Mouse (Mus musculus): Measurements from ENCODE around the gene Ripor2. TPM values are rescaled to one million over a fixed set of nuclear protein-coding genes. Genes with fewer than 3 reads are reported as not detected.

Gene Ripor2
- polyA plus RNA-seq, 1 experiment from 2014 or later: 3.5 TPM

GRCm38 (mm10) chr13:24723699-24724394 is 141.9 kb downstream of the Ripor2 start:
- in situ Hi-C loops (cut with MboI; ENCODE audit: low pct_unique_long_range_greater_than_20kb): loop anchor here (25.0 kb wide), 1 partner anchor 188 kb away; no protein-coding TSS in a partner anchor
- no peaks in the 10 kb centered on the region for H3K27me3 ChIP-seq
- ChIA-PET POLR2A (interaction anchor here (1.1 kb wide), 1 partner anchor 14 kb away, joined by 3 read pairs; no protein-coding TSS in a partner anchor), CTCF (interaction anchor here (0.8 to 3.5 kb wide), 4 partner anchors 11 to 51 kb away, joined by 3 to 17 read pairs (median 4); no protein-coding TSS in a partner anchor)
- peak; percentile 98 for DNase-seq (ENCODE audit: low read depth, low spot score)
- ATAC-seq: peak; percentile 85
- TF ChIP-seq CTCF (IDR thresholded peaks at IDR 0.05): no peak

DNA sequence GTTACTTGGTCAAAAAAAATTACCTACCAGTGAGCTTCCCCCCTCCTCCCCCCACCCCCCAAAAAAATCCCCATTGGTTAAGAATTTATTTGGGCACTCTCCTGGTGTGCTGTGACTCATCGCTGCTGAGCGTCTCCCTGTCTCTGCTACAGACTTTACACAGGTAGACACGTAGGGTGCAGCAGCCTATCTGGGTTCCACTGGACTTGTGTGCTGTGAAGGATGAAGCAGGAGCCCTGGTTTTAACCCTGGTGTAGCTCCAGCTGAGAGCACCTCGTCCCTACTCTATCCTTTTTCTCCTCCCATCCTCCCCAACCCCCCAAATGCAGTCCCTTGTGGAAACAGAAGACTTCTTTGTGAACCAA is 142.4 kb downstream of the Ripor2 start:
- ATAC-seq (peak; percentile 57), DNase-seq (ENCODE audit: low read depth, low spot score) (no peak)
- CTCF ChIA-PET: interaction anchor here (0.8 to 3.5 kb wide), 3 partner anchors 11 to 35 kb away, joined by 3 to 17 read pairs (median 3); no protein-coding TSS in a partner anchor
- TF ChIP-seq CTCF (IDR thresholded peaks at IDR 0.05): no peak
- H3K27me3 ChIP-seq: no peaks in the 10 kb centered on the region
- in situ Hi-C loops (cut with MboI; ENCODE audit: low pct_unique_long_range_greater_than_20kb): loop anchor here (25.0 kb wide), 1 partner anchor 188 kb away; no protein-coding TSS in a partner anchor
- POLR2A ChIA-PET: no interaction called here

- DNase-seq (ENCODE audit: low read depth, low spot score) (no peak), ATAC-seq (no peak)
- ChIA-PET CTCF (interaction anchor here (0.7 to 1.6 kb wide), 2 partner anchors 9 to 11 kb away, joined by 3 read pairs; no protein-coding TSS in a partner anchor), POLR2A (no interaction called here)
- in situ Hi-C loops (cut with MboI; ENCODE audit: low pct_unique_long_range_greater_than_20kb): no loop called here
- no peak for TF ChIP-seq CTCF (IDR thresholded peaks at IDR 0.05)
- no peaks in the 10 kb centered on the region for H3K27me3 ChIP-seq
Observed at GRCm38 (mm10) chr13:24729128-24729527, 147.1 kb downstream of the Ripor2 start.

- no peak for DNase-seq (ENCODE audit: low read depth, low spot score)
- ChIA-PET POLR2A (no interaction called here), CTCF (no interaction called here)
- TF ChIP-seq CTCF (IDR thresholded peaks at IDR 0.05): no peak
- no peaks in the 10 kb centered on the region for H3K27me3 ChIP-seq
- in situ Hi-C loops (cut with MboI; ENCODE audit: low pct_unique_long_range_greater_than_20kb): no loop called here
- no peak for ATAC-seq
Observed at GRCm38 (mm10) chr13:24734502-24734901, 152.5 kb downstream of the Ripor2 start.

DNA sequence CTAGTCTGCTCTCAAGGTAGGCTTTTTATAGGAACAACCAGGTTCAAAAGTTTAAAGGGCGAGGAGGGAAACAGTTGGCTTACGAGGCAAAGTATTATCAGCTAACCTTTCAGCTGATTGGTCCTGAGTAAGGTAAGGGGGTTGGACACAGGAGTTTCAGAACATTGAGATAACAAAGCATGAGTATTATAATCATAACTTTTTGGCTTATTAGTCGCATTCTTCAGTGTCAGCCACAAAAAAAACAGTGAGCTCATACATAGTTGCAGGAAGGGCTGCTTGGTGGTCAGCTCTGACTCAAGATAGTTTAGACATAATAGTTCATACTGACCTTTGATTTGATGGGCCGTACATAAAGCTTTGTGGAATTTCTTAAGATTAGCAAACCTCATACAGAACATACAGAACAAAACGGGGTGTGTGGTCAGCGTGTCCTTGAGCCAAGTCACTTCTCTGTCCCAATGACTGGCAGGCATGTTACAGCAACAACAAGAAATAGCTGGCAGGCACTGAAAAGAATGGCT is 153.7 kb downstream of the Ripor2 start:
- in situ Hi-C loops (cut with MboI; ENCODE audit: low pct_unique_long_range_greater_than_20kb): no loop called here
- TF ChIP-seq CTCF (IDR thresholded peaks at IDR 0.05): no peak
- ATAC-seq: peak; percentile 44

GRCm38 (mm10) chr13:24741028-24741427 is 159.0 kb downstream of the Ripor2 start, which contains the start of gene Armh2:
Gene Armh2, plus strand, starts transcription at chr13:24741232.
- no peak for ATAC-seq
- no peaks in the 10 kb centered on the region for H3K27me3 ChIP-seq
- TF ChIP-seq CTCF (IDR thresholded peaks at IDR 0.05): no peak
- CTCF ChIA-PET: interaction anchor here (1.1 to 1.7 kb wide), 4 partner anchors 9 to 16 kb away, joined by 3 to 4 read pairs (median 4); no protein-coding TSS in a partner anchor
- no peak for DNase-seq (ENCODE audit: low read depth, low spot score)
- POLR2A ChIA-PET: no interaction called here
- in situ Hi-C loops (cut with MboI; ENCODE audit: low pct_unique_long_range_greater_than_20kb): no loop called here

More for the DNA sequence above, 153.7 kb downstream of the Ripor2 start:
- ChIA-PET CTCF (interaction anchor here (0.8 to 2.1 kb wide), 6 partner anchors 11 to 57 kb away, joined by 3 to 5 read pairs (median 4); no protein-coding TSS in a partner anchor), POLR2A (interaction anchor here (1.4 kb wide), 1 partner anchor 9 kb away, joined by 4 read pairs; no protein-coding TSS in a partner anchor)
- DNase-seq (ENCODE audit: low read depth, low spot score): peak; percentile 37
- no peaks in the 10 kb centered on the region for H3K27me3 ChIP-seq

GRCm38 (mm10) chr13:24747823-24748222 is 165.8 kb downstream of the Ripor2 start:
- DNase-seq (ENCODE audit: low read depth, low spot score) (no peak), ATAC-seq (no peak)
- in situ Hi-C loops (cut with MboI; ENCODE audit: low pct_unique_long_range_greater_than_20kb): no loop called here
- ChIA-PET CTCF (no interaction called here), POLR2A (no interaction called here)
- no peak for TF ChIP-seq CTCF (IDR thresholded peaks at IDR 0.05)
- H3K27me3 ChIP-seq: no peaks in the 10 kb centered on the region

DNA sequence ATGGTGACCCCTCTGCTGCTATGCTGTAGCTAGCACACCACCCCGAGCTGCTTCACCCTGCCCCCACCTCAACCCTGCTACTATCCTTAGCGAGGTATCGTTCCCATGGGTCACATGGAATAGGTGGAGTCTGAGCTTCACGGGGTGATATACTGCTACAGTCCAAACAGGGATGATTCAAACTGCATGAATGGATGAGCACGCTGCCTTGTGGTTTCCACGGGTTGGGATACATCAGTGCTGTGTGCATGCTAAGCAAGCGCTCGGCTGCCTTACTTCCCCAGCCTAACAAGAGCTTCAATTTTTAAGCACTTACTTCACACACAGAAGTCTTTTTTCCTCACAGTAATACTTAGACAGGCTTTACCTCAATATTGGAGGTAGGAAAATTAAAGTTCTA is 168.8 kb downstream of the Ripor2 start:
- in situ Hi-C loops (cut with MboI; ENCODE audit: low pct_unique_long_range_greater_than_20kb): no loop called here
- H3K27me3 ChIP-seq: no peaks in the 10 kb centered on the region
- ATAC-seq (peak; percentile 60), DNase-seq (ENCODE audit: low read depth, low spot score) (no peak)
- CTCF ChIA-PET: interaction anchor here (0.9 to 1.2 kb wide), 3 partner anchors 10 to 25 kb away, joined by 3 read pairs; partner anchors contain the start of gene Armh2
- POLR2A ChIA-PET: no interaction called here
- no peak for TF ChIP-seq CTCF (IDR thresholded peaks at IDR 0.05)

DNA sequence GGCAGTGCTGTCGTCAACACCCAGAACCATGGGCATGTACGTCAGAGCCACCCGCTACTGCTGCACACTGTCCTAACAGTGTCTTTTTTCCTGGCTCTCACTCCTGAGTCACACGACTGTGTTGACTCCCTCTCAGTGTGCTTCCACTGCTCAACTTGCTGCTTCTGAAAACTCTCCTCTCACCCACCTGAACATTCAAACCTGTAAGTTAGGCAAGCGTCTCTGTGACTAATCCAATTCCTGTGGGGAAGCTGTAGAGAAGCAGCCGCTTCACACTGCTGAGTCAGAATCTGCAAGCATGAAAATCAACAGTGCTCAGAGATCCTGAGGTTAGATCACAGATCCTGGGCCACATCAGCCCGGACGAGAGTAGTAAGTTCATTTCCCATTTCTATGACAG is 169.4 kb downstream of the Ripor2 start:
- CTCF ChIA-PET: interaction anchor here (0.8 to 1.8 kb wide), 4 partner anchors 11 to 24 kb away, joined by 3 to 5 read pairs (median 4); partner anchors contain the start of gene Armh2
- no peak for TF ChIP-seq CTCF (IDR thresholded peaks at IDR 0.05)
- in situ Hi-C loops (cut with MboI; ENCODE audit: low pct_unique_long_range_greater_than_20kb): no loop called here
- ATAC-seq (peak; percentile 71), DNase-seq (ENCODE audit: low read depth, low spot score) (no peak)
- POLR2A ChIA-PET: no interaction called here
- H3K27me3 ChIP-seq: no peaks in the 10 kb centered on the region

DNA sequence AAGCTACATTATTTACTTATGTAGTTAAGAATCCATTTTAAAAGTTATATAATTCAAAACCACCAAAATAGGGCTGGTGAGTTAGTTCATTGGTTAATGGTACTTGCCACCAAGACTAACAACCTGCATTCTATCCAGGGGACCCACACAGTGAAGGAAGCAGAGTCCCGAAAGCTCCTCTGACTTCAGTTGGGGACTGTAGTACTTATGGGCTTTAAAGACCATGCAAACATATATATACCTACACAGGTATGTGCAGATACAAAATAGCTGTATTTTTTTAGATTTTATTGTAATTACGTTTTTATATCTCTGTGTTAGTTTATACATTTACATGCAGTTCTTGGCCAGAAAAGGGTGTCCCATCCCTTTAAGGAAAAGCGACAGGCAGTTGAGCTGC is 174.8 kb downstream of the Ripor2 start:
- CTCF ChIA-PET: interaction anchor here (1.0 to 1.4 kb wide), 2 partner anchors 10 to 16 kb away, joined by 3 to 6 read pairs; partner anchors contain the start of gene Armh2
- TF ChIP-seq CTCF (IDR thresholded peaks at IDR 0.05): no peak
- ATAC-seq: no peak
- H3K27me3 ChIP-seq: no peaks in the 10 kb centered on the region
- no peak for DNase-seq (ENCODE audit: low read depth, low spot score)
- in situ Hi-C loops (cut with MboI; ENCODE audit: low pct_unique_long_range_greater_than_20kb): no loop called here
- POLR2A ChIA-PET: interaction anchor here (0.6 kb wide), 1 partner anchor 281 kb away, joined by 3 read pairs; no protein-coding TSS in a partner anchor
